Mouse (Mus musculus): ENCODE results near the gene Angptl4. TPM values are rescaled to one million over a fixed set of nuclear protein-coding genes. Genes with fewer than 3 reads are reported as not detected.
"Not testable (repeated sequence)": the region's sequence is repeated elsewhere in the genome, so short reads cannot be mapped to it uniquely, and the experiment has no call there.

The Angptl4 gene
- total RNA-seq (2014; fragmentation: Nextera tagmentation), result 13.2 and 22.6 TPM in 2 replicates
- total RNA-seq (2017), result 10.3 and 11.1 TPM in 2 replicates

GRCm38 (mm10) chr17:33781124-33781977 lies at the start of gene Angptl4:
Gene Angptl4, minus strand, starts transcription at chr17:33781830.
- peak; percentile 73 for ATAC-seq (replicated peaks; ENCODE audit: poor library complexity, severe bottlenecking)

- no peak for ATAC-seq (replicated peaks; ENCODE audit: poor library complexity, severe bottlenecking)
These were observed 47.9 kb upstream of the Angptl4 start for GRCm38 (mm10) chr17:33829561-33829960.

DNA sequence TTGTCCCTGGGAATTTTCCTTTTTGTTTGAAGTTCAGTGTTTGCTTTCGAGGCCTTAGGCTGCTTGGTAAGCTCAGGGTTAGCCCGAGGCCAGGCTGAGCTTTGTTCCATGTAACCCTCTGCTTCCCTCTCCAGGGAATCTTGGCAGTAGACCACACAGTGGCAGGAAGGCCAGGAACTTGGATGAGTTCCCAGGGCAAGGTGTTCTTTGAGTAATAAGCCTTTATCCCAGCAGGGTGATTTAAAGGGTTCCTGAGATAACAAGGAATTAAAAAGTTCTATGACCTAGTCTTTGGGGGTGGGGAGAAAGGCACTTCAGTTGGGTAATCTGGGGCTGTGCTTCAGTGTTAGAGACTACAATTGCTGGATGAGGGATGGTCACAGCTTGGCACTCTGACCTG lies 47.3 kb upstream of the Angptl4 start:
- no peak for ATAC-seq (replicated peaks; ENCODE audit: poor library complexity, severe bottlenecking)

- ATAC-seq (replicated peaks; ENCODE audit: poor library complexity, severe bottlenecking), result peak; percentile 47
These were observed 45.2 kb upstream of the Angptl4 start for GRCm38 (mm10) chr17:33826850-33827249.

DNA sequence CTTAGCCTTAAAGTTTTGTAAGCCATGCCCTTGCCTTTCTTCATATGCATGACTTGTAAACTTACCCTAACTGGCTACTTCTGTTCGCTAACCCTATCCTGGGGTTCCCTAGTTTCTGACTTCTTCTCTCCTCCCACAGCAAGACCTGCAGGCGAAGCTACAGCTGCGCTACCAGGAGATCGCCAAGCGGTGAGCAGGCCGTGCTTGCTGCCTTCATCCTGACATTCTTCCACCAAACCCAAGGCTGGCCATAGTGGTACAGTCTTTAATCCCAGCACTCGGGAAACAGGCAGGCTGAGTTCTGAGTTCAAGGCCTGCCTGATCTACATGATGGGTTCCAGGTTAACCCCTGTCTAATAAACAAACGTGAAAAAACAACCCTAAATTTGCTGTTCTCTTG lies 43.8 kb upstream of the Angptl4 start:
- no peak for ATAC-seq (replicated peaks; ENCODE audit: poor library complexity, severe bottlenecking)

- not testable (repeated sequence) for ATAC-seq (replicated peaks; ENCODE audit: poor library complexity, severe bottlenecking)
These were observed 43.3 kb upstream of the Angptl4 start for GRCm38 (mm10) chr17:33824997-33825330.

- peak; percentile 96 for ATAC-seq (replicated peaks; ENCODE audit: poor library complexity, severe bottlenecking)
These were observed 42.7 kb upstream of the Angptl4 start, which contains the start of the genes Rps28 and Ndufa7 for GRCm38 (mm10) chr17:33824084-33824996. Gene Rps28, minus strand, starts transcription at chr17:33824562. Gene Ndufa7, plus strand, starts transcription at chr17:33824572.

- ATAC-seq (replicated peaks; ENCODE audit: poor library complexity, severe bottlenecking), result not testable (repeated sequence)
These were observed 41.5 kb upstream of the Angptl4 start for GRCm38 (mm10) chr17:33823171-33823570.

- no peak for ATAC-seq (replicated peaks; ENCODE audit: poor library complexity, severe bottlenecking)
These were observed 40.9 kb upstream of the Angptl4 start for GRCm38 (mm10) chr17:33822436-33822959.

DNA sequence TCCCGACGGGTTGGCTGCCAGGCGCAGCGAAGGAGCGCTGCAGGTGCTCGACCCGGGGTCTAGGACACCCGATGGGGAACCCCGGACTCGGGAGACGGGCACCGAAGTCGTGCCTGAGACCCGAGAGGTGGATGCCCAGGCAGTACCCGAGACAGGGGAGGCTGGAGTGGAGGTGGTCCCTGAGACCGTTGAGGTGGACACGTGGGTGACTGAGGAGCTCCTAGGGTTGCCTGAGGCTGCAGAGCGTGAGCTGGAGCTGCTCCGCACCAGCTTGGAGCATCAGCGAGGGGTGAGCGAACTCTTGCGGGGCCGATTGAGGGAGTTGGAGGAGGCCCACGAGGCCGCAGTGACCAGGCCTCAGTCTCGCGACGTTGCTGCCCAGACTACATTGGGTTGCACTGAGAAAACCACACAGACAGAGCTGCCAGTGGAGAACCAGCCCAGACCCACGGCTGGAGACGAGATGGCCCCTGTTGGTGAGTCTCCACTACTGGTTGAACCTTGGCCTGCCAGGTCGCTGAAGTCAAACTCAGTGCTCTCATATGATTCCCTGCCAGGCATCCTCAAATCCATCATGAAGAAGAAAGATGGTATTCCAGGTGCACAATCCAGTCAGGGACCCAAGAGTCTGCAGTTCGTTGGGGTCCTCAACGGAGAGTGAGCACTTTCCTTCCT lies 36.5 kb upstream of the Angptl4 start:
- peak; percentile 1; the same call in 1 of the 2 replicates for ATAC-seq (replicated peaks; ENCODE audit: poor library complexity, severe bottlenecking)

- ATAC-seq (replicated peaks; ENCODE audit: poor library complexity, severe bottlenecking), result peak; percentile 84
These were observed 35.7 kb upstream of the Angptl4 start for GRCm38 (mm10) chr17:33817184-33817968.

GRCm38 (mm10) chr17:33816612-33817011 lies 35.0 kb upstream of the Angptl4 start:
- no peak for ATAC-seq (replicated peaks; ENCODE audit: poor library complexity, severe bottlenecking)

- ATAC-seq (replicated peaks; ENCODE audit: poor library complexity, severe bottlenecking), result no peak
These were observed 33.8 kb upstream of the Angptl4 start for GRCm38 (mm10) chr17:33815399-33815798.

DNA sequence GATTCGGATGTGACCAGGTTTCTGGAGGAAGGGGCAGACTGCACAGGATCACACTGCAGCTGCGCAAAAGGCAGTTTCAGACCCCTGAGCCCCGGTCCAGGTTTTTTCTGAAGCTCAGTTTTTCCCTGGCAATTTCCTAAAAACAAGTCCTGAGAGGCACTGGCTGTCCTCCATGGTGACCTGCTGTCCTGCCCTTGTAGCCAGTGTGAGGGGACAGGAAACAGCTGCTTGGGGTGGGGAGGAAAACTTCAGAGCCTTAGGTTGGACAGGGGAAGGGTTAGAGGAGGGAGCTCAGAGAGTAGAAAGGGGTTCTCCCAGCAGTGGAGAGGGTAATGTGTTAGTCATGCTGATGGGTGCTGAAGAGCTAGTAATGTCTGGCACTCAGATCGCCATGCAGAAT lies 31.4 kb upstream of the Angptl4 start:
- no peak for ATAC-seq (replicated peaks; ENCODE audit: poor library complexity, severe bottlenecking)

GRCm38 (mm10) chr17:33812475-33812874 lies 30.8 kb upstream of the Angptl4 start:
- ATAC-seq (replicated peaks; ENCODE audit: poor library complexity, severe bottlenecking), result no peak

GRCm38 (mm10) chr17:33811142-33811516 lies 29.5 kb upstream of the Angptl4 start:
- no peak for ATAC-seq (replicated peaks; ENCODE audit: poor library complexity, severe bottlenecking)

- ATAC-seq (replicated peaks; ENCODE audit: poor library complexity, severe bottlenecking), result peak; percentile 98
These were observed 28.9 kb upstream of the Angptl4 start, which contains the start of gene Kank3 for GRCm38 (mm10) chr17:33810334-33811141. Gene Kank3, plus strand, starts transcription at chr17:33810519.

GRCm38 (mm10) chr17:33808192-33808591 lies 26.6 kb upstream of the Angptl4 start:
- ATAC-seq (replicated peaks; ENCODE audit: poor library complexity, severe bottlenecking), result no peak
